Mouse (Mus musculus) hindlimb bud, embryonic 11.5 days (tissue): Measurements from ENCODE around the gene Tbc1d20.

Experiments used
- DNase-seq: peaks from one replicate; pipeline ENCODE4 v3.0.0-alpha.2; 2012; ENCODE audit warnings: low read depth, low spot score; ENCODE audit errors: extremely low spot score

Gene Tbc1d20

DNA sequence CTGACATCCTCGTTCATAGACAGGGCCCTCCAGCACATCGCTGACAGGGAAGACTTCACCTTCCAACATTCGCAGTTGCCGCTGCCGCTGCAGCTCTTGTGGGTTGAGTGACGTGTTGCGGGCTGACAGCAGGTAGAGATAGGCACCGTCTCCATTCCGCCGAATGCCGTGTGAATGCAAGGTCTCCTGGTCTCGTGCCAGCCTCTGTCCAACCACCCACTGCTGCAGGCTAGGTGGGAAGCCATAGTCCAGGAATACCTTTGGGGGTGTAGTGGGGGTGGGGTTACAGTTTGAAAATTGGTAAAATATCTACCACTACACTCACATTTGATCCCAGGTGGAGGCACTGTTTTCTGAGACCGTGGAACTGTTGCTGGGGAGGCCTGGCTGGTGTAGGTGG lies 32.5 kb downstream of the Tbc1d20 start:
- DNase-seq = no peak

DNA sequence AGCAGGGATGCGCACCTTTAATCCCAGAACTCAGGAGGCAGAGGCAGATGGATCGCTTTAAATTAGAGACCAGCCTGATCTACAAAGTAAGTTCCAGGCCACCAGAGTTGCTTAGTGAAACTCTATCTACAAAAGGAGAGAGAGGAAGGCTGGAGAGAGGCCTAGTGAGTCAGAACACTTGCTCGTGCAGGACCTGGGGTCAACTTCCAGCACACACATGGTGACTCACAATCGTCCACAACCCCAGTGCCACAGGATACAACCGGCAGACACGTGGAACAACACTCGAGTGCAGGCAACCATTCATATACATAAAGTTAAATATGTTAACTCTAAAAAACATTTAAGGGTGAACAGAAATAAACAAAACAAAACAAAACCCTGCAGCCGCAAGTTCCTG lies 33.0 kb downstream of the Tbc1d20 start:
- DNase-seq = no peak

- DNase-seq = no peak
Measured at GRCm38 (mm10) chr2:152327980-152328379, 34.4 kb downstream of the Tbc1d20 start.

DNA sequence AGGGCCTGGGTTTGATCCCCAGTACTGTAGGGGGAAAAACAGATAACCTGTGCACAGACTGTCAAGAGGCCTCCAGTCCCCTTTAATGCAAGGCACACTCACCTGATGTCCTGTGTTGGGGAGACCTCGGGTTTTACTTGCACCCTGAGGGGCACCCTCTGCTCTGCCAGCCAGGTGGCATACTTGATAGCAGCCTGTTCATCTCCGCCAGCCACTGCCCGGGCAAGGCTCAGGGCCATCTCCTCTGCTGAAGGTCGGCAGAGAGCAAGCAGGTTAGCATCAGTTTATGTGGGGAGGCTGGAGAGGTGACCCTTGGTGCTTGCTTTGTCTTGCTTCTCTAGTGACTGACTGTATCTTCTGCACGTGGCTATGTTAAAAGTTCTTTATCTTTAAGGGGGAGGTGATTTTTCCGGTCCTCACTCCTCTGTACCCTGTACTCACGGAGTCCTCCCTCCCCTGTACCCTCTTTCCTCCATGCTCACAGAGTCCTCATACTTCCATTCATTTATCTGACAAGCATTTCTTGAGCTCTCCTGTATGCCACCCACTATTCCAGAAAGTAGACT lies 37.3 kb downstream of the Tbc1d20 start:
- DNase-seq = no peak

- DNase-seq = peak; percentile 73
Measured at GRCm38 (mm10) chr2:152332101-152332825, 38.6 kb downstream of the Tbc1d20 start, which contains the start of gene Rbck1. Gene Rbck1, minus strand, starts transcription at chr2:152332653.

DNA sequence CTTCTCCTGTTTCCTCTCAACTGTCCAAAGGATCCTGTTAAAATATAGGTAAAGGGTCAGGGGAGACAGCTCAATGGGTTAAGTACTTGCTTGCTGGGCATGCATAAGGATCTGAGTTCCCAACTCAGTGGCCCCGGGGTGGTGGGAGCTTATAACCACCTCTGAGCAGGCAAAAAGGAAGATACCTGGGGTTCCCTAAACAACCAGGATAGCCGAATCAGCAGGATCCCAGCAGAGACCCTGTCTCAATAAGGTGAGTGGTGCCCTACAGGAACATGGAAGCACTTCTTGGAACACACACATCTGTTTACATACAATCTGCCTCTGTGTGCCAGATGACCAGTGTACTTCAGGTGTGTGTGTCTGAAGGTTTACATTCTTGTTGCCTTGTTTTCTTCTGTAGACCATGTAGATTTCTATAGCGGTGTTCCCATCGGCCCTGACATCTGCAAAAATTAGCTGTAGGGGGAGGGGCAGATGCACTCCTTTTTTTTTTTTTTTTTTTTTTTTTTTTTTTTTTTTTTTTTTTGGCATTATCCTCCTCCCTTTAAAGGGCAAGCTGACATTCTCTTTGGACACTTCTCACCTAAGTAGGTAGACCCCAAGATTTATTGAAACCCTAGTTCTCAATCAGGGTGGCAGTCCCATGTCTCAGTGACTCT lies 39.8 kb downstream of the Tbc1d20 start:
- no peak for DNase-seq

- DNase-seq = no peak
Measured at GRCm38 (mm10) chr2:152335289-152335820, 41.7 kb downstream of the Tbc1d20 start.

DNA sequence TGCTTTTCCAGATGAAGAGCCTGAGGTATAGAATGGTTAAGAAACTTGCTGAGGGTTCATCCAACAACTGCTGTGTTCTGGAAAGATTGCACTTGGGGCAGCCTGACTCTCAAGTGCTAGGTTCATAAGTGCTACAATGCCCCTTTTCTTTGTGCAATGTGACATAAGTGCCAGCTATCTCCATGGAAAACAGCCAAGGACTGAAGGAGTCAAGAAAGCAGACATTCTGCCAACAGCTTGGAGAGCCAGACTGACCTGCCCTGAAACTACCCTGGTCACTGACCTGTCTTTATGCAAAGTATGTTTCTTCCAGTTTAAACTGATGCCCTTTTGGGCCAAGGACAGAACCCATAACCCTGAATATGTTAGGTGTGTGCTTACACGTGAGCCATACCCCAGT lies 43.2 kb downstream of the Tbc1d20 start:
- DNase-seq = no peak

- no peak for DNase-seq
Measured at GRCm38 (mm10) chr2:152337591-152338212, 44.1 kb downstream of the Tbc1d20 start.

DNA sequence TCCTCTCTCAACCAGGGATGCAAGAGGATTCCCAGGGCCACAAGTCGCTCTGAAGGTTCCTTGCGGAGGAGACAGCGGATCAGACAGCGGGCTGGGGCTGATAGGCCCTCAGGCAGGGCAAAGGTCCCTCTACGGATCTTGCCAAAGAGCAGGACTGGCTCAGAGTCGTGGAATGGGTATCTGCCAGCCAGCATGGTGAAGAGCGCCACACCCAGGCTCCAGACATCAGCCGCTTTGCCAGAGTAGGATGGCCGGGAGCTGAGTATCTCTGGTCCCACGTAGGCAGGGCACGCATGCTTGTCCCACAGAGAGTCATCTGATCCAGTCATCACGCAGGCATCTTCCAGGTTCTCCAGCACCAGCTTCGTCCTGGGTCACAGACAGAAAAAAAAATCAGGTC lies 44.7 kb downstream of the Tbc1d20 start:
- no peak for DNase-seq

DNA sequence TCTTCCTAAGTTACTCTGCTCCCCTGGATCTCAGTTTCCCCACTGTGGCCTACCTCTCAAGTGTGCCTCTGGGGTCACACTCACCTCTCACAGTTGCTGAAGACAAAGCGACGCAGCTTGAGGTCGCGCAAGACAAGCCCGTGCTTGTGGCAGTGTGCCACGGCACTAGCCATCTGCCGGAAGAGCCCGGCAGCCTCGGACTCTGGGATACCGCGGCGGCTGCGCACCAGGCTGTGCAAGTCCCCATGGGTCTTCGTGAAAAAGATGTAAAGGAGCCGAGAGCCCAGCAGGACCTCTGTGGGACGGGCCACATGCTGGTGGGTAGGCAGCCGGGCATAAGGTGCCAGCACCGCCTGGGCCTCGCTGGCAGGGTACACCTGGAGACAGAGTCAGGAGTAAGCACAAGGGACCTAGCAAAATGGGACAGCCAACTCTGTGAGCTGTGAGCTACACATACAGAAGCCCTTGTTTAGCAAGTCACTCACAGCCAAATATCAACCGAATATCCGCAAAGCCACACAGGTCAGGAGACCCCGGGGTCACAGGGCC lies 46.1 kb downstream of the Tbc1d20 start:
- DNase-seq = no peak

DNA sequence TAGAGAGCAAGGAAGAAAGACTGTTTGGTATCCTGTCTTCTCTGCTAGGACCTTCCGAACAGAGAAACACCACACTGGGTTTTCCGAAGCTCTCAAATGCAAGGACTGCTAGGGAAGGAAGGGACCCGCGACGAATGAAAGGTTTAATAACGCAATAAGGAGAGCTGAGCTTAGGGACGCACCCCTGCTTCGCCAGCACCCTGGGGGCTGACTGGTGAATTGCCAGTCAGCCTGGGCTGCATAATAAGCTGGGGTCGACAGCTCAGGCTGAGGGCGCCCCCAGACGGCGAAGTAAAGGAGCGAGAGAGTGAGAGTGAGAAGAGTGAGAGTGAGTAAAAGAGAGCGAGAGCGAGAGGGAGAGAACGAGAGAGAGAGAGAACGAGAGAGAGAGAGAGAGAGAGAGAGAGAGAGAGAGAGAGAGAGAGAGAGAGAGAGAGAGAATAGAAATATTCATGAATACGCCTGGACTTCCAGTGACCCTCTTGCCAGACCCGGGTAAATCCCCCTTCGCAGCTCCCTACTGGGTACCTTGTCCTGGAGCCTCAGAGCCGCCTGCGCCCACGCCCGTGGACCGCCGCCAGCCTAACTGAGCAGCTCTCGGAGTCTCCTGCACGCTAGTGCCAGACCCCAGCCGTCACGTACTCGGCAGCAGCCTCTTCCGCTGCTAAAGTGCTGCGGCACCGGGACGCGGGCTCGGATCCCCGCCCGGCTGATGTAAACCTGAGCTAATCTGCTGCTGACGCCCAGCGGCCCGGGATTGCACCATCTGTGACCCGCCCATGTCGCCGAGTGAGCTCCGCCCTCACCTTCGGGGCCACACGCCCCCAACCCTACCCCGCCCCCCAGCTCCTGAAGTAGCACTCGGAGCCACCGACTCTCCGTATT lies 49.9 kb downstream of the Tbc1d20 start, which contains the start of gene Trib3:
TSS of gene Trib3 (minus strand) at position 704 of the 885 bp plus-strand sequence.
- DNase-seq = peak; percentile 35

GRCm38 (mm10) chr2:152344361-152344760 lies 50.7 kb downstream of the Tbc1d20 start:
- DNase-seq = no peak

DNA sequence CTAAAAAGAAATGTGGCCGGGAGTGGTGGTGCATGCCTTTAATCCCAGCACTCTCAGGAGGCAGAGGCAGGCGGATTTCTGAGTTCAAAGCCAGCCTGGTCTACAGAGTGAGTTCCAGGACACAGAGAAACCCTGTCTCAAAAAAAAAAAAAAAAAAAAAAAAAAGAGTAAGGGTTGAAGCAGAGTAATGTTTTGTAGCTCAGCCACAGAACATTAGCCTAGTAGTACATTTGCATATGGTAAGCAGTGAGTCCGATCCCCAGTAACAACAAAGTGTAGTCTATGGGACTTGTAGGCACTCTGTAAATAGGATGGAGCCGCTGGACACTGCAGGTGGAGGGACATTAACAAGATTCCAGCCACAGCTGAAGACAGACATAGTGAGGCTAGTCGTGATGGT lies 51.3 kb downstream of the Tbc1d20 start:
- no peak for DNase-seq

GRCm38 (mm10) chr2:152345393-152345792 lies 51.8 kb downstream of the Tbc1d20 start:
- DNase-seq = no peak

- DNase-seq = no peak
Measured at GRCm38 (mm10) chr2:152346776-152347465, 53.3 kb downstream of the Tbc1d20 start.

DNA sequence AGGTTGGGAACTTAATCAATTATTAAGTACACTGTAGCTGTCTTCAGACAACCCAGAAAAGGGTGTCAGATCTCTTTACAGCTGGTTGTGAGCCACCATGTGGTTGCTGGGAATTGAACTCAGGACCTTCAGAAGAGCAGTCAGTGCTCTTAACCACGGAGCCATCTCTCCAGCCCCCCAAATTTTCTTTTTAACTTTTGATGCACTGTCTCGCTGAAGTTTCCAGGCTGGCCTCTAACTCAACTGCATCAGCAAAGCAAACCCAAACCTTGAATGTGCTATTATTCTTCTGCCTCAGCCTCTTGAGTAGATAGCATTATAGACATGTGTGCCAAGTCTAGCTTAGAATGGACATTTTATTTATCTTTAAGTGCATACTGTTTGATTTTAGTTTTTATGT lies 54.1 kb downstream of the Tbc1d20 start:
- no peak for DNase-seq

- DNase-seq = no peak
Measured at GRCm38 (mm10) chr2:152349205-152349604, 55.6 kb downstream of the Tbc1d20 start.

GRCm38 (mm10) chr2:152349842-152350540 lies 56.4 kb downstream of the Tbc1d20 start:
- no peak for DNase-seq
